Mouse (Mus musculus): ENCODE results near the gene Cyth2. TPM values are rescaled to one million over a fixed set of nuclear protein-coding genes. Genes with fewer than 3 reads are reported as not detected.
A peak's percentile ranks its signal among the peaks of the same experiment; 100 is the strongest.

Gene Cyth2
- polyA plus RNA-seq, 1 experiment from 2014 or later = 109 TPM

GRCm38 (mm10) chr7:45793969-45794585, 20.3 kb downstream of the Cyth2 start:
- H3K4me1 ChIP-seq (ENCODE audit: insufficient read depth) = 0 out of 2 replicates have a peak, but pooled peaks cover 4% of the 10 kb centered on the region
- H3K36me3 ChIP-seq (ENCODE audit: insufficient read depth) = peaks cover 16% of the 10 kb centered on the region
- no peak overlapping the region for H3K4me2 ChIP-seq
- no peak for ATAC-seq (ENCODE audit: insufficient read depth)
- H3K9me3 ChIP-seq (ENCODE audit: low read depth, low read length) = no peaks in the 10 kb centered on the region
- WGBS = 78% methylated on average over 44 of the region's 44 CpGs
- DNase-seq = no peak
- no peak overlapping the region for H3K27ac ChIP-seq (ENCODE audit: low read depth)
- no peak for TF ChIP-seq CTCF (IDR thresholded peaks at IDR 0.05; ENCODE audit: low read depth)
- H3K9ac ChIP-seq = no peak overlapping the region
- no peak overlapping the region for H3K4me3 ChIP-seq (ENCODE audit: low read depth, low read length)
- H3K27me3 ChIP-seq (ENCODE audit: insufficient read depth, low read length) = peaks cover 25% of the 10 kb centered on the region

DNA sequence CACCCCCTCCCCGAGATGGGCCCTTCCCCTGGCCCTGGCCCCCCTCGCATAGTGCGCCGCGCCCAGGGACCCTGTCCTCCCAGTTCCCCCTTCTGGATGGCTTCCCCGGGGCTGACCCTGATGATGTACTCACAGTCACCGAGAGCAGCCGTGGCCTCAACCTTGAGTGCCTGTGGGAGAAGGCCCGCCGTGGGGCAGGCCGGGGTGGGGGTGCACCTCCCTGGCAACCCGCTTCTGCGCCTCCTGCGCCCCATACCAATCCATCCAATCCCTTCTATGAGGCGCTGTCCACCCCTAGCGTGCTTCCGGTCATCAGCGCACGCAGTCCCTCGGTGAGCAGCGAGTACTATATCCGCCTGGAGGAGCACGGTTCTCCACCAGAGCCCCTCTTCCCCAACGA, 21.1 kb downstream of the Cyth2 start:
- H3K4me1 ChIP-seq (ENCODE audit: insufficient read depth) = 0 out of 2 replicates have a peak, but pooled peaks cover 4% of the 10 kb centered on the region
- no peak overlapping the region for H3K9ac ChIP-seq
- ATAC-seq (ENCODE audit: insufficient read depth) (no peak), DNase-seq (no peak)
- TF ChIP-seq CTCF (IDR thresholded peaks at IDR 0.05; ENCODE audit: low read depth) = no peak
- H3K27me3 ChIP-seq (ENCODE audit: insufficient read depth, low read length) = peaks cover 16% of the 10 kb centered on the region
- H3K4me2 ChIP-seq = no peak overlapping the region
- no peak overlapping the region for H3K4me3 ChIP-seq (ENCODE audit: low read depth, low read length)
- WGBS = 75% methylated on average over 24 of the region's 24 CpGs
- peaks cover 19% of the 10 kb centered on the region for H3K36me3 ChIP-seq (ENCODE audit: insufficient read depth)
- no peak overlapping the region for H3K27ac ChIP-seq (ENCODE audit: low read depth)
- H3K9me3 ChIP-seq (ENCODE audit: low read depth, low read length) = no peaks in the 10 kb centered on the region

GRCm38 (mm10) chr7:45791756-45792490, 22.5 kb downstream of the Cyth2 start:
- Histone ChIP-seq H3K9me3 (ENCODE audit: low read depth, low read length) (no peaks in the 10 kb centered on the region), H3K36me3 (ENCODE audit: insufficient read depth) (peaks cover 22% of the 10 kb centered on the region), H3K4me3 (ENCODE audit: low read depth, low read length) (no peak overlapping the region), H3K4me2 (no peak overlapping the region), H3K27me3 (ENCODE audit: insufficient read depth, low read length) (peaks cover 3% of the 10 kb centered on the region; the same call in 1 of the 2 replicates), H3K4me1 (ENCODE audit: insufficient read depth) (no peaks in the 10 kb centered on the region), H3K27ac (ENCODE audit: low read depth) (no peak overlapping the region), H3K9ac (no peak overlapping the region)
- 74% methylated on average over 17 of the region's 17 CpGs for WGBS
- no peak for ATAC-seq (ENCODE audit: insufficient read depth)
- no peak for DNase-seq
- no peak for TF ChIP-seq CTCF (IDR thresholded peaks at IDR 0.05; ENCODE audit: low read depth)

GRCm38 (mm10) chr7:45790721-45791120, 23.7 kb downstream of the Cyth2 start:
- Histone ChIP-seq H3K4me2 (no peak overlapping the region), H3K9me3 (ENCODE audit: low read depth, low read length) (no peaks in the 10 kb centered on the region), H3K4me1 (ENCODE audit: insufficient read depth) (no peaks in the 10 kb centered on the region), H3K27me3 (ENCODE audit: insufficient read depth, low read length) (0 out of 2 replicates have a peak, but pooled peaks cover 7% of the 10 kb centered on the region), H3K36me3 (ENCODE audit: insufficient read depth) (peaks cover 22% of the 10 kb centered on the region), H3K27ac (ENCODE audit: low read depth) (no peak overlapping the region), H3K9ac (no peak overlapping the region), H3K4me3 (ENCODE audit: low read depth, low read length) (no peak overlapping the region)
- no peak for TF ChIP-seq CTCF (IDR thresholded peaks at IDR 0.05; ENCODE audit: low read depth)
- ATAC-seq (ENCODE audit: insufficient read depth) (no peak), DNase-seq (no peak)
- WGBS = 55% methylated on average over 6 of the region's 6 CpGs

- Histone ChIP-seq H3K4me2 (peak overlapping the region; percentile 92), H3K27me3 (ENCODE audit: insufficient read depth, low read length) (0 out of 2 replicates have a peak, but pooled peaks cover 7% of the 10 kb centered on the region), H3K36me3 (ENCODE audit: insufficient read depth) (peaks cover 17% of the 10 kb centered on the region; the same call in 1 of the 2 replicates), H3K4me3 (ENCODE audit: low read depth, low read length) (no peak overlapping the region; the same call in 1 of the 2 replicates), H3K4me1 (ENCODE audit: insufficient read depth) (peaks cover 11% of the 10 kb centered on the region; the same call in 1 of the 2 replicates), H3K9me3 (ENCODE audit: low read depth, low read length) (no peaks in the 10 kb centered on the region), H3K9ac (no peak overlapping the region), H3K27ac (ENCODE audit: low read depth) (no peak overlapping the region)
- no peak for ATAC-seq (ENCODE audit: insufficient read depth)
- no peak for DNase-seq
- 79% methylated on average over 22 of the region's 22 CpGs for WGBS
- no peak for TF ChIP-seq CTCF (IDR thresholded peaks at IDR 0.05; ENCODE audit: low read depth)
Observed at GRCm38 (mm10) chr7:45787642-45788041, 26.7 kb downstream of the Cyth2 start.

- peak; percentile 45 for ATAC-seq (ENCODE audit: insufficient read depth)
- 12% methylated on average over 17 of the region's 17 CpGs for WGBS
- H3K9me3 ChIP-seq (ENCODE audit: low read depth, low read length) = no peaks in the 10 kb centered on the region
Observed at GRCm38 (mm10) chr7:45786661-45787413, 27.5 kb downstream of the Cyth2 start.

More at GRCm38 (mm10) chr7:45786661-45787413, 27.5 kb downstream of the Cyth2 start:
- peak overlapping the region; percentile 92 for H3K4me2 ChIP-seq
- peak; percentile 69 for DNase-seq
- TF ChIP-seq CTCF (IDR thresholded peaks at IDR 0.05; ENCODE audit: low read depth) = no peak
- H3K9ac ChIP-seq = no peak overlapping the region; the same call in 1 of the 2 replicates
- no peak overlapping the region for H3K27ac ChIP-seq (ENCODE audit: low read depth)
- H3K36me3 ChIP-seq (ENCODE audit: insufficient read depth) = peaks cover 15% of the 10 kb centered on the region; the same call in 1 of the 2 replicates
- peaks cover 11% of the 10 kb centered on the region; the same call in 1 of the 2 replicates for H3K4me1 ChIP-seq (ENCODE audit: insufficient read depth)
- H3K4me3 ChIP-seq (ENCODE audit: low read depth, low read length) = peak overlapping the region; percentile 58
- 0 out of 2 replicates have a peak, but pooled peaks cover 7% of the 10 kb centered on the region for H3K27me3 ChIP-seq (ENCODE audit: insufficient read depth, low read length)
